Mouse (Mus musculus) heart, adult 2 months (tissue): ENCODE results near the gene Hsd11b2. TPM values are rescaled to one million over a fixed set of nuclear protein-coding genes. Genes with fewer than 3 reads are reported as not detected.

Experiments
- DNase-seq, 2 experiments: peaks; one replicate each; pipeline ENCODE4 v3.0.0; 2021
- H3K27ac ChIP-seq: fragments of 200-600 bp; 2 replicates; pipeline ENCODE4 v1.8.1; 2022
- H3K27me3 ChIP-seq: fragments of 200-500 bp; 2 replicates; pipeline ENCODE4 v1.6.1; 2012; ENCODE audit warnings: mild to moderate bottlenecking, low read length, inconsistent platforms, mixed read lengths; ENCODE audit not compliant: control insufficient read depth, insufficient read depth
- H3K36me3 ChIP-seq: fragments of 200-500 bp; 2 replicates; pipeline ENCODE4 v1.6.1; 2012; ENCODE audit warnings: low read length, inconsistent platforms; ENCODE audit not compliant: control insufficient read depth, insufficient read depth
- H3K4me1 ChIP-seq: fragments of 200-500 bp; 2 replicates; pipeline ENCODE4 v1.6.1; 2011; ENCODE audit warnings: low read length; ENCODE audit not compliant: control insufficient read depth, insufficient read depth
- H3K4me3 ChIP-seq: fragments of 200-600 bp; 2 replicates; pipeline ENCODE4 v1.8.1; 2022
- H3K79me2 ChIP-seq: fragments of 200-500 bp; replicated peaks from 2 replicates; pipeline ENCODE4 v1.6.1; 2012; ENCODE audit warnings: mild to moderate bottlenecking, inconsistent platforms, low read length, moderate library complexity, mixed read lengths; ENCODE audit not compliant: control insufficient read depth, insufficient read depth
- H3K9ac ChIP-seq: fragments of 200-500 bp; 2 replicates; pipeline ENCODE4 v1.6.1; 2012; ENCODE audit warnings: low read depth, mild to moderate bottlenecking, control low read depth, inconsistent platforms, low read length, mixed read lengths
- CTCF ChIP-seq: fragments of 200-600 bp; IDR thresholded peaks from 2 replicates; pipeline ENCODE4 v1.8.1; 2022; ENCODE audit warnings: antibody characterized with exemption, mild to moderate bottlenecking, moderate library complexity
- EP300 ChIP-seq: fragments of 200-500 bp; IDR thresholded peaks from 2 replicates; pipeline ENCODE4 v1.6.1; 2011; ENCODE audit warnings: low read depth, low read length, control low read depth; ENCODE audit not compliant: insufficient read depth
- POLR2A ChIP-seq: fragments of 200-500 bp; IDR thresholded peaks from 2 replicates; pipeline ENCODE4 v1.6.1; 2011; ENCODE audit warnings: mild to moderate bottlenecking, low read depth, low read length, control low read depth; ENCODE audit not compliant: insufficient read depth
- WGBS: fragments of 180-500 bp; shearing (Covaris S2); methylation state at CpG from one replicate; pipeline ENCODE4 v1.1.7; 2018; 5-methylcytosine and 5-hydroxymethylcytosine counted together
- intact Hi-C: fragments of 180-260 bp; cut with DNase I; formaldehyde crosslinking; loops from one replicate; pipeline ENCODE4 v1.15.1; 2025
- polyA plus RNA-seq: library from polyadenylated mRNA; depleted of rRNA; stranded (reverse); fragments of >200 nt; gene quantifications from 2 replicates; pipeline ENCODE4 v1.2.3, GENCODE M21; 2012
- total RNA-seq, 2 experiments: library from RNA; stranded (reverse); gene quantifications; 2 replicates each; pipeline ENCODE4 v1.2.3; 2021

Gene Hsd11b2
- total and polyA plus RNA-seq, 3 experiments = 0.08 to 0.23 TPM; not detected in 1

GRCm38 (mm10) chr8:105482123-105482522 lies 36.4 kb upstream of the Hsd11b2 start:
- Histone ChIP-seq H3K79me2 (no peaks in the 10 kb centered on the region), H3K27ac (no peak overlapping the region), H3K27me3 (no peaks in the 10 kb centered on the region), H3K36me3 (peaks cover 2% of the 10 kb centered on the region; the same call in 1 of the 2 replicates), H3K4me3 (no peak overlapping the region), H3K4me1 (no peaks in the 10 kb centered on the region; the same call in none of the 2 replicates), H3K9ac (no peak overlapping the region)
- WGBS = 85% methylated on average over 8 of the region's 8 CpGs
- TF ChIP-seq POLR2A = no peak
- TF ChIP-seq CTCF = no peak
- TF ChIP-seq EP300 = no peak
- no peak for DNase-seq
- intact Hi-C loops = no loop called here

GRCm38 (mm10) chr8:105483212-105484029 lies 35.1 kb upstream of the Hsd11b2 start:
- H3K27ac ChIP-seq = peak overlapping the region; percentile 21
- DNase-seq = peak in 1 of 2 experiments; percentile 70
- intact Hi-C loops = loop anchor here (1.0 kb wide), 2 partner anchors 50 to 71 kb away; no protein-coding TSS in a partner anchor

GRCm38 (mm10) chr8:105484030-105484368 lies 34.6 kb upstream of the Hsd11b2 start:
- DNase-seq = no peak
- 59% methylated on average over 3 of the region's 3 CpGs for WGBS
- no peaks in the 10 kb centered on the region; the same call in 1 of the 2 replicates for H3K4me1 ChIP-seq
- TF ChIP-seq CTCF (no peak), EP300 (no peak), POLR2A (no peak)
- peak overlapping the region; percentile 60 for H3K27ac ChIP-seq
- intact Hi-C loops = loop anchor here (1.0 kb wide), 1 partner anchor 70 kb away; no protein-coding TSS in a partner anchor
- no peak overlapping the region for H3K4me3 ChIP-seq
- peaks cover 2% of the 10 kb centered on the region; the same call in 1 of the 2 replicates for H3K36me3 ChIP-seq
- no peak overlapping the region for H3K9ac ChIP-seq
- H3K79me2 ChIP-seq = no peaks in the 10 kb centered on the region
- H3K27me3 ChIP-seq = no peaks in the 10 kb centered on the region

More at GRCm38 (mm10) chr8:105483212-105484029, 35.1 kb upstream of the Hsd11b2 start:
- no peaks in the 10 kb centered on the region for H3K79me2 ChIP-seq
- no peak overlapping the region for H3K9ac ChIP-seq
- TF ChIP-seq CTCF = peak; percentile 83
- 0 out of 2 replicates have a peak, but pooled peaks have one; percentile 4 for TF ChIP-seq EP300
- no peak for TF ChIP-seq POLR2A
- WGBS = 57% methylated on average over 14 of the region's 14 CpGs
- no peaks in the 10 kb centered on the region for H3K27me3 ChIP-seq
- no peaks in the 10 kb centered on the region; the same call in 1 of the 2 replicates for H3K4me1 ChIP-seq
- H3K36me3 ChIP-seq = peaks cover 2% of the 10 kb centered on the region; the same call in 1 of the 2 replicates
- H3K4me3 ChIP-seq = no peak overlapping the region

GRCm38 (mm10) chr8:105484392-105484791 lies 34.2 kb upstream of the Hsd11b2 start:
- Histone ChIP-seq H3K27ac (peak overlapping the region; percentile 60), H3K4me1 (no peaks in the 10 kb centered on the region; the same call in 1 of the 2 replicates), H3K4me3 (no peak overlapping the region), H3K36me3 (peaks cover 2% of the 10 kb centered on the region; the same call in 1 of the 2 replicates), H3K9ac (no peak overlapping the region), H3K27me3 (no peaks in the 10 kb centered on the region), H3K79me2 (no peaks in the 10 kb centered on the region)
- 49% methylated on average over 2 of the region's 2 CpGs for WGBS
- intact Hi-C loops = loop anchor here (1.0 kb wide), 1 partner anchor 70 kb away; no protein-coding TSS in a partner anchor
- peak; percentile 67 to 77 for DNase-seq
- TF ChIP-seq POLR2A (no peak), EP300 (0 out of 2 replicates have a peak, but pooled peaks have one; percentile 39), CTCF (peak; percentile 76)

- intact Hi-C loops = no loop called here
- Histone ChIP-seq H3K4me1 (no peaks in the 10 kb centered on the region; the same call in 1 of the 2 replicates), H3K9ac (no peak overlapping the region), H3K36me3 (peaks cover 2% of the 10 kb centered on the region; the same call in 1 of the 2 replicates), H3K79me2 (no peaks in the 10 kb centered on the region; the same call in 1 of the 2 replicates), H3K4me3 (no peak overlapping the region), H3K27ac (no peak overlapping the region), H3K27me3 (no peaks in the 10 kb centered on the region)
- no peak for TF ChIP-seq EP300
- no peak for DNase-seq
- WGBS = 75% methylated on average over 3 of the region's 3 CpGs
Observed at GRCm38 (mm10) chr8:105488082-105488481, 30.5 kb upstream of the Hsd11b2 start.

- no peak overlapping the region for H3K4me3 ChIP-seq
- H3K27me3 ChIP-seq = no peaks in the 10 kb centered on the region
- no peaks in the 10 kb centered on the region; the same call in 1 of the 2 replicates for H3K4me1 ChIP-seq
- H3K9ac ChIP-seq = no peak overlapping the region
- H3K79me2 ChIP-seq = no peaks in the 10 kb centered on the region; the same call in 1 of the 2 replicates
- no peak for TF ChIP-seq POLR2A
- TF ChIP-seq CTCF = no peak
- no peak for TF ChIP-seq EP300
- H3K36me3 ChIP-seq = no peaks in the 10 kb centered on the region
- DNase-seq = no peak
- intact Hi-C loops = no loop called here
- 61% methylated on average over 1 of the region's 1 CpGs for WGBS
- H3K27ac ChIP-seq = no peak overlapping the region
Observed at GRCm38 (mm10) chr8:105489281-105489680, 29.3 kb upstream of the Hsd11b2 start.
